Mouse (Mus musculus): ENCODE measurements at regions not wholly inside any gene's neighbourhood (a gene's known extent, or its start where the extent isn't known, plus 50 kb on each side); places are given as distances from the start of the nearest gene placed in this dataset.

GRCm38 (mm10) chr14:76917139-76917929 is 119.2 kb upstream of the Ccdc122 start:
- in situ Hi-C loops (cut with MseI, MboI), result no loop called here

- in situ Hi-C loops (cut with MseI, MboI), result no loop called here
Measured at GRCm38 (mm10) chr14:76913850-76914249, 122.7 kb upstream of the Ccdc122 start.

- in situ Hi-C loops (cut with MseI, MboI), result no loop called here
Measured at GRCm38 (mm10) chr14:76912301-76913001, 124.1 kb upstream of the Ccdc122 start.

- in situ Hi-C loops (cut with MseI, MboI), result no loop called here
Measured at GRCm38 (mm10) chr14:76911271-76911670, 125.3 kb upstream of the Ccdc122 start.

GRCm38 (mm10) chr14:76910186-76910585 is 126.4 kb upstream of the Ccdc122 start:
- in situ Hi-C loops (cut with MseI, MboI), result no loop called here

GRCm38 (mm10) chr14:76907941-76908340 is 128.6 kb upstream of the Ccdc122 start:
- in situ Hi-C loops (cut with MseI, MboI), result no loop called here

GRCm38 (mm10) chr14:76902962-76903757 is 133.4 kb upstream of the Ccdc122 start:
- in situ Hi-C loops (cut with MseI, MboI), result no loop called here

- in situ Hi-C loops (cut with MseI, MboI), result no loop called here
Measured at GRCm38 (mm10) chr14:76901490-76901889, 135.1 kb upstream of the Ccdc122 start.

- in situ Hi-C loops (cut with MseI, MboI), result no loop called here
Measured at GRCm38 (mm10) chr14:76899331-76899730, 137.2 kb upstream of the Ccdc122 start.

GRCm38 (mm10) chr14:76887708-76888107 is 148.9 kb upstream of the Ccdc122 start:
- in situ Hi-C loops (cut with MseI, MboI), result loop anchor here in 1 of 2 experiments (10.0 kb wide), 1 partner anchor 117 kb away; no protein-coding TSS in a partner anchor

- in situ Hi-C loops (cut with MseI, MboI), result loop anchor here in 1 of 2 experiments (10.0 kb wide), 1 partner anchor 118 kb away; no protein-coding TSS in a partner anchor
Measured at GRCm38 (mm10) chr14:76887201-76887600, 149.4 kb upstream of the Ccdc122 start.

GRCm38 (mm10) chr14:76883231-76883651 is 153.3 kb upstream of the Ccdc122 start:
- in situ Hi-C loops (cut with MseI, MboI), result loop anchor here in 1 of 2 experiments (10.0 kb wide), 1 partner anchor 122 kb away; no protein-coding TSS in a partner anchor

- in situ Hi-C loops (cut with MseI, MboI), result loop anchor here in 1 of 2 experiments (10.0 kb wide), 1 partner anchor 122 kb away; no protein-coding TSS in a partner anchor
Measured at GRCm38 (mm10) chr14:76882711-76883171, 153.8 kb upstream of the Ccdc122 start.

GRCm38 (mm10) chr14:76880851-76881250 is 155.7 kb upstream of the Ccdc122 start:
- in situ Hi-C loops (cut with MseI, MboI), result loop anchor here in 1 of 2 experiments (10.0 kb wide), 1 partner anchor 124 kb away; no protein-coding TSS in a partner anchor

- in situ Hi-C loops (cut with MseI, MboI), result loop anchor here (5.0 kb wide), 1 partner anchor 375 kb away; no protein-coding TSS in a partner anchor
Measured at GRCm38 (mm10) chr14:76877306-76877705, 159.3 kb upstream of the Ccdc122 start.

GRCm38 (mm10) chr14:76876015-76876414 is 160.6 kb upstream of the Ccdc122 start:
- in situ Hi-C loops (cut with MseI, MboI), result loop anchor here (5.0 kb wide), 1 partner anchor 374 kb away; no protein-coding TSS in a partner anchor

- in situ Hi-C loops (cut with MseI, MboI), result loop anchor here (5.0 kb wide), 1 partner anchor 373 kb away; no protein-coding TSS in a partner anchor
Measured at GRCm38 (mm10) chr14:76875266-76875900, 161.2 kb upstream of the Ccdc122 start.

GRCm38 (mm10) chr14:76874542-76875265 is 161.9 kb upstream of the Ccdc122 start:
- in situ Hi-C loops (cut with MseI, MboI), result loop anchor here (5.0 kb wide), 1 partner anchor 372 kb away; no protein-coding TSS in a partner anchor

GRCm38 (mm10) chr14:76873684-76874083 is 162.9 kb upstream of the Ccdc122 start:
- in situ Hi-C loops (cut with MseI, MboI), result no loop called here

- in situ Hi-C loops (cut with MseI, MboI), result no loop called here
Measured at GRCm38 (mm10) chr14:76872976-76873375, 163.6 kb upstream of the Ccdc122 start.

Measured in mouse trophoblast stem cell (cell line).